Mouse (Mus musculus): ENCODE measurements around the gene Rassf2. TPM values are rescaled to one million over a fixed set of nuclear protein-coding genes. Genes with fewer than 3 reads are reported as not detected.
A peak's percentile ranks its signal among the peaks of the same experiment; 100 is the strongest.

Gene Rassf2
- polyA plus RNA-seq, 1 experiment from 2014 or later: 32.6 TPM

GRCm38 (mm10) chr2:131952961-131953538, 77.0 kb downstream of the Rassf2 start:
- no peaks in the 10 kb centered on the region for H3K36me3 ChIP-seq (ENCODE audit: control insufficient read depth, insufficient read depth, low read length)
- H3K9me3 ChIP-seq (ENCODE audit: control insufficient read depth, low read length): no peaks in the 10 kb centered on the region
- no peak overlapping the region for H3K9ac ChIP-seq (replicated peaks; ENCODE audit: low read length)
- H3K4me3 ChIP-seq (replicated peaks; ENCODE audit: low read depth, low read length): no peak overlapping the region
- peaks cover 17% of the 10 kb centered on the region for H3K27me3 ChIP-seq (ENCODE audit: control insufficient read depth, insufficient read depth, low read length)
- ATAC-seq (ENCODE audit: low FRiP score, low TSS enrichment) (no peak), DNase-seq (peak; percentile 43)
- H3K27ac ChIP-seq (replicated peaks; ENCODE audit: low read depth, low read length): no peak overlapping the region
- 20% methylated on average over 29 of the region's 29 CpGs for WGBS
- peak overlapping the region; percentile 38 for H3K4me2 ChIP-seq (ENCODE audit: low read length)
- peaks cover 5% of the 10 kb centered on the region; the same call in 1 of the 2 replicates for H3K4me1 ChIP-seq (ENCODE audit: control insufficient read depth, insufficient read depth, low read length)

- WGBS: 67% methylated on average over 2 of the region's 2 CpGs
- Histone ChIP-seq H3K9me3 (ENCODE audit: control insufficient read depth, low read length) (no peaks in the 10 kb centered on the region), H3K4me2 (ENCODE audit: low read length) (no peak overlapping the region), H3K27ac (replicated peaks; ENCODE audit: low read depth, low read length) (no peak overlapping the region), H3K4me3 (replicated peaks; ENCODE audit: low read depth, low read length) (no peak overlapping the region), H3K36me3 (ENCODE audit: control insufficient read depth, insufficient read depth, low read length) (no peaks in the 10 kb centered on the region), H3K4me1 (ENCODE audit: control insufficient read depth, insufficient read depth, low read length) (peaks cover 5% of the 10 kb centered on the region; the same call in 1 of the 2 replicates), H3K9ac (replicated peaks; ENCODE audit: low read length) (no peak overlapping the region), H3K27me3 (ENCODE audit: control insufficient read depth, insufficient read depth, low read length) (peaks cover 17% of the 10 kb centered on the region)
- no peak for DNase-seq
- no peak for ATAC-seq (ENCODE audit: low FRiP score, low TSS enrichment)
These were observed 77.6 kb downstream of the Rassf2 start for GRCm38 (mm10) chr2:131952456-131952855.

GRCm38 (mm10) chr2:131950598-131951095, 79.4 kb downstream of the Rassf2 start, which contains the start of gene Prnd:
Prnd (plus strand) TSS chr2:131950861.
- H3K27ac ChIP-seq (replicated peaks; ENCODE audit: low read depth, low read length): no peak within 1 kb of the TSS
- no peak within 1 kb of the TSS for H3K4me2 ChIP-seq (ENCODE audit: low read length)
- no peak within 1 kb of the TSS for H3K9ac ChIP-seq (replicated peaks; ENCODE audit: low read length)
- WGBS: 14% methylated on average over 11 of the region's 11 CpGs
- H3K36me3 ChIP-seq (ENCODE audit: control insufficient read depth, insufficient read depth, low read length): no peaks in the 10 kb centered on the region
- H3K4me3 ChIP-seq (replicated peaks; ENCODE audit: low read depth, low read length): no peak within 1 kb of the TSS
- no peaks in the 10 kb centered on the region for H3K9me3 ChIP-seq (ENCODE audit: control insufficient read depth, low read length)
- peaks cover 17% of the 10 kb centered on the region for H3K27me3 ChIP-seq (ENCODE audit: control insufficient read depth, insufficient read depth, low read length)
- ATAC-seq (ENCODE audit: low FRiP score, low TSS enrichment) (no peak), DNase-seq (no peak)
- peaks cover 5% of the 10 kb centered on the region; the same call in 1 of the 2 replicates for H3K4me1 ChIP-seq (ENCODE audit: control insufficient read depth, insufficient read depth, low read length)

GRCm38 (mm10) chr2:131949767-131950597, 80.1 kb downstream of the Rassf2 start:
- Histone ChIP-seq H3K27ac (replicated peaks; ENCODE audit: low read depth, low read length) (no peak overlapping the region), H3K27me3 (ENCODE audit: control insufficient read depth, insufficient read depth, low read length) (peaks cover 17% of the 10 kb centered on the region), H3K36me3 (ENCODE audit: control insufficient read depth, insufficient read depth, low read length) (no peaks in the 10 kb centered on the region), H3K4me1 (ENCODE audit: control insufficient read depth, insufficient read depth, low read length) (peaks cover 5% of the 10 kb centered on the region; the same call in 1 of the 2 replicates), H3K4me2 (ENCODE audit: low read length) (no peak overlapping the region), H3K4me3 (replicated peaks; ENCODE audit: low read depth, low read length) (no peak overlapping the region), H3K9ac (replicated peaks; ENCODE audit: low read length) (no peak overlapping the region), H3K9me3 (ENCODE audit: control insufficient read depth, low read length) (no peaks in the 10 kb centered on the region)
- ATAC-seq (ENCODE audit: low FRiP score, low TSS enrichment) (no peak; the same call in none of the 2 replicates), DNase-seq (peak; percentile 88)
- 53% methylated on average over 9 of the region's 9 CpGs for WGBS

GRCm38 (mm10) chr2:131948916-131949639, 81.0 kb downstream of the Rassf2 start:
- DNase-seq: no peak
- Histone ChIP-seq H3K4me1 (ENCODE audit: control insufficient read depth, insufficient read depth, low read length) (peaks cover 5% of the 10 kb centered on the region; the same call in 1 of the 2 replicates), H3K4me3 (replicated peaks; ENCODE audit: low read depth, low read length) (no peak overlapping the region), H3K36me3 (ENCODE audit: control insufficient read depth, insufficient read depth, low read length) (no peaks in the 10 kb centered on the region), H3K27me3 (ENCODE audit: control insufficient read depth, insufficient read depth, low read length) (peaks cover 17% of the 10 kb centered on the region), H3K4me2 (ENCODE audit: low read length) (no peak overlapping the region), H3K9ac (replicated peaks; ENCODE audit: low read length) (no peak overlapping the region), H3K9me3 (ENCODE audit: control insufficient read depth, low read length) (no peaks in the 10 kb centered on the region), H3K27ac (replicated peaks; ENCODE audit: low read depth, low read length) (no peak overlapping the region)
- no peak for ATAC-seq (ENCODE audit: low FRiP score, low TSS enrichment)
- 76% methylated on average over 11 of the region's 11 CpGs for WGBS

- Histone ChIP-seq H3K4me1 (ENCODE audit: control insufficient read depth, insufficient read depth, low read length) (peaks cover 2% of the 10 kb centered on the region; the same call in 1 of the 2 replicates), H3K4me3 (replicated peaks; ENCODE audit: low read depth, low read length) (no peak overlapping the region), H3K27ac (replicated peaks; ENCODE audit: low read depth, low read length) (no peak overlapping the region), H3K9ac (replicated peaks; ENCODE audit: low read length) (no peak overlapping the region), H3K9me3 (ENCODE audit: control insufficient read depth, low read length) (no peaks in the 10 kb centered on the region), H3K36me3 (ENCODE audit: control insufficient read depth, insufficient read depth, low read length) (no peaks in the 10 kb centered on the region), H3K4me2 (ENCODE audit: low read length) (no peak overlapping the region), H3K27me3 (ENCODE audit: control insufficient read depth, insufficient read depth, low read length) (peaks cover 9% of the 10 kb centered on the region; the same call in 1 of the 2 replicates)
- 85% methylated on average over 3 of the region's 3 CpGs for WGBS
- DNase-seq (no peak), ATAC-seq (ENCODE audit: low FRiP score, low TSS enrichment) (no peak)
These were observed 81.9 kb downstream of the Rassf2 start for GRCm38 (mm10) chr2:131948156-131948555.

GRCm38 (mm10) chr2:131946351-131946750, 83.7 kb downstream of the Rassf2 start:
- no peak for ATAC-seq (ENCODE audit: low FRiP score, low TSS enrichment)

GRCm38 (mm10) chr2:131945765-131946164, 84.3 kb downstream of the Rassf2 start:
- no peak for DNase-seq
- Histone ChIP-seq H3K9ac (replicated peaks; ENCODE audit: low read length) (no peak overlapping the region), H3K4me1 (ENCODE audit: control insufficient read depth, insufficient read depth, low read length) (no peaks in the 10 kb centered on the region), H3K4me3 (replicated peaks; ENCODE audit: low read depth, low read length) (no peak overlapping the region), H3K36me3 (ENCODE audit: control insufficient read depth, insufficient read depth, low read length) (no peaks in the 10 kb centered on the region), H3K9me3 (ENCODE audit: control insufficient read depth, low read length) (no peaks in the 10 kb centered on the region), H3K27me3 (ENCODE audit: control insufficient read depth, insufficient read depth, low read length) (no peaks in the 10 kb centered on the region), H3K4me2 (ENCODE audit: low read length) (no peak overlapping the region), H3K27ac (replicated peaks; ENCODE audit: low read depth, low read length) (no peak overlapping the region)
- 90% methylated on average over 6 of the region's 6 CpGs for WGBS
- no peak for ATAC-seq (ENCODE audit: low FRiP score, low TSS enrichment)

More at GRCm38 (mm10) chr2:131946351-131946750, 83.7 kb downstream of the Rassf2 start:
- H3K4me3 ChIP-seq (replicated peaks; ENCODE audit: low read depth, low read length): no peak overlapping the region
- no peak overlapping the region for H3K9ac ChIP-seq (replicated peaks; ENCODE audit: low read length)
- no peak overlapping the region for H3K4me2 ChIP-seq (ENCODE audit: low read length)
- DNase-seq: no peak
- H3K27me3 ChIP-seq (ENCODE audit: control insufficient read depth, insufficient read depth, low read length): no peaks in the 10 kb centered on the region
- H3K4me1 ChIP-seq (ENCODE audit: control insufficient read depth, insufficient read depth, low read length): no peaks in the 10 kb centered on the region
- no peak overlapping the region for H3K27ac ChIP-seq (replicated peaks; ENCODE audit: low read depth, low read length)
- H3K9me3 ChIP-seq (ENCODE audit: control insufficient read depth, low read length): no peaks in the 10 kb centered on the region
- WGBS: 93% methylated on average over 16 of the region's 16 CpGs
- no peaks in the 10 kb centered on the region for H3K36me3 ChIP-seq (ENCODE audit: control insufficient read depth, insufficient read depth, low read length)
